Mouse (Mus musculus): ENCODE measurements at regions not wholly inside any gene's neighbourhood (a gene's known extent, or its start where the extent isn't known, plus 50 kb on each side); places are given as distances from the start of the nearest gene placed in this dataset.

- Histone ChIP-seq H3K36me3 (no peaks in the 10 kb centered on the region), H3K27ac (no peak overlapping the region), H3K4me1 (no peaks in the 10 kb centered on the region; the same call in 1 of the 2 replicates), H3K27me3 (replicated peaks) (no peaks in the 10 kb centered on the region), H3K9ac (no peak overlapping the region), H3K4me2 (replicated peaks) (no peak overlapping the region), H3K9me3 (no peaks in the 10 kb centered on the region), H3K4me3 (no peak overlapping the region)
- WGBS: 79% methylated on average over 1 of the region's 1 CpGs
- ATAC-seq (ENCODE audit: low FRiP score, low read depth): no peak
These were observed 488.3 kb upstream of the Mpdz start for GRCm38 (mm10) chr4:81930956-81931355.

GRCm38 (mm10) chr4:81928581-81929244, 486.1 kb upstream of the Mpdz start:
- no peaks in the 10 kb centered on the region for H3K36me3 ChIP-seq
- no peak for ATAC-seq (ENCODE audit: low FRiP score, low read depth)
- WGBS: 54% methylated on average over 9 of the region's 9 CpGs
- H3K4me1 ChIP-seq: no peaks in the 10 kb centered on the region; the same call in 1 of the 2 replicates
- no peak overlapping the region for H3K4me3 ChIP-seq
- H3K27me3 ChIP-seq (replicated peaks): no peaks in the 10 kb centered on the region
- no peaks in the 10 kb centered on the region for H3K9me3 ChIP-seq
- no peak overlapping the region for H3K27ac ChIP-seq
- H3K9ac ChIP-seq: no peak overlapping the region
- H3K4me2 ChIP-seq (replicated peaks): no peak overlapping the region

- no peaks in the 10 kb centered on the region for H3K36me3 ChIP-seq
- H3K4me3 ChIP-seq: no peak overlapping the region
- H3K4me2 ChIP-seq (replicated peaks): no peak overlapping the region
- H3K4me1 ChIP-seq: no peaks in the 10 kb centered on the region; the same call in 1 of the 2 replicates
- 79% methylated on average over 2 of the region's 2 CpGs for WGBS
- no peaks in the 10 kb centered on the region for H3K27me3 ChIP-seq (replicated peaks)
- H3K9ac ChIP-seq: no peak overlapping the region
- no peak overlapping the region for H3K27ac ChIP-seq
- ATAC-seq (ENCODE audit: low FRiP score, low read depth): no peak
- H3K9me3 ChIP-seq: no peaks in the 10 kb centered on the region
These were observed 484.6 kb upstream of the Mpdz start for GRCm38 (mm10) chr4:81927176-81927714.

GRCm38 (mm10) chr4:81926662-81927141, 484.1 kb upstream of the Mpdz start:
- WGBS: 68% methylated on average over 6 of the region's 6 CpGs

GRCm38 (mm10) chr4:81925611-81926010, 483.0 kb upstream of the Mpdz start:
- WGBS: 89% methylated on average over 2 of the region's 2 CpGs

More at GRCm38 (mm10) chr4:81926662-81927141, 484.1 kb upstream of the Mpdz start:
- Histone ChIP-seq H3K4me3 (no peak overlapping the region), H3K36me3 (no peaks in the 10 kb centered on the region), H3K27ac (no peak overlapping the region), H3K9me3 (no peaks in the 10 kb centered on the region), H3K9ac (no peak overlapping the region), H3K27me3 (replicated peaks) (no peaks in the 10 kb centered on the region), H3K4me1 (no peaks in the 10 kb centered on the region; the same call in 1 of the 2 replicates), H3K4me2 (replicated peaks) (no peak overlapping the region)
- ATAC-seq (ENCODE audit: low FRiP score, low read depth): no peak

GRCm38 (mm10) chr4:81924120-81924519, 481.5 kb upstream of the Mpdz start:
- Histone ChIP-seq H3K4me3 (no peak overlapping the region), H3K27me3 (replicated peaks) (no peaks in the 10 kb centered on the region), H3K36me3 (no peaks in the 10 kb centered on the region), H3K4me2 (replicated peaks) (no peak overlapping the region), H3K4me1 (no peaks in the 10 kb centered on the region; the same call in 1 of the 2 replicates), H3K9ac (no peak overlapping the region), H3K9me3 (no peaks in the 10 kb centered on the region), H3K27ac (no peak overlapping the region)
- ATAC-seq (ENCODE audit: low FRiP score, low read depth): no peak
- 84% methylated on average over 1 of the region's 1 CpGs for WGBS

More at GRCm38 (mm10) chr4:81925611-81926010, 483.0 kb upstream of the Mpdz start:
- no peaks in the 10 kb centered on the region; the same call in 1 of the 2 replicates for H3K4me1 ChIP-seq
- ATAC-seq (ENCODE audit: low FRiP score, low read depth): no peak
- H3K27ac ChIP-seq: no peak overlapping the region
- no peak overlapping the region for H3K9ac ChIP-seq
- no peaks in the 10 kb centered on the region for H3K36me3 ChIP-seq
- H3K9me3 ChIP-seq: no peaks in the 10 kb centered on the region
- H3K4me3 ChIP-seq: no peak overlapping the region
- H3K4me2 ChIP-seq (replicated peaks): no peak overlapping the region
- no peaks in the 10 kb centered on the region for H3K27me3 ChIP-seq (replicated peaks)

GRCm38 (mm10) chr4:81922876-81923275, 480.3 kb upstream of the Mpdz start:
- Histone ChIP-seq H3K4me1 (no peaks in the 10 kb centered on the region), H3K27me3 (replicated peaks) (no peaks in the 10 kb centered on the region), H3K4me3 (no peak overlapping the region), H3K9me3 (no peaks in the 10 kb centered on the region), H3K36me3 (no peaks in the 10 kb centered on the region), H3K27ac (no peak overlapping the region), H3K4me2 (replicated peaks) (no peak overlapping the region), H3K9ac (no peak overlapping the region)
- no peak for ATAC-seq (ENCODE audit: low FRiP score, low read depth)
- 81% methylated on average over 3 of the region's 3 CpGs for WGBS

- H3K36me3 ChIP-seq: no peaks in the 10 kb centered on the region
- H3K27me3 ChIP-seq (replicated peaks): no peaks in the 10 kb centered on the region
- H3K27ac ChIP-seq: no peak overlapping the region
- ATAC-seq (ENCODE audit: low FRiP score, low read depth): no peak
- H3K9ac ChIP-seq: no peak overlapping the region
- no peak overlapping the region for H3K4me3 ChIP-seq
- H3K9me3 ChIP-seq: no peaks in the 10 kb centered on the region
- WGBS: 95% methylated on average over 2 of the region's 2 CpGs
- no peaks in the 10 kb centered on the region for H3K4me1 ChIP-seq
- H3K4me2 ChIP-seq (replicated peaks): no peak overlapping the region
These were observed 472.4 kb upstream of the Mpdz start for GRCm38 (mm10) chr4:81914971-81915370.

- Histone ChIP-seq H3K4me3 (no peak overlapping the region), H3K27ac (no peak overlapping the region)
These were observed 470.7 kb upstream of the Mpdz start for GRCm38 (mm10) chr4:81913296-81913695.

GRCm38 (mm10) chr4:81912653-81913052, 470.0 kb upstream of the Mpdz start:
- H3K36me3 ChIP-seq: no peaks in the 10 kb centered on the region
- H3K9me3 ChIP-seq: no peaks in the 10 kb centered on the region
- no peaks in the 10 kb centered on the region for H3K27me3 ChIP-seq (replicated peaks)
- H3K9ac ChIP-seq: no peak overlapping the region
- H3K4me2 ChIP-seq (replicated peaks): no peak overlapping the region
- WGBS: 84% methylated on average over 1 of the region's 1 CpGs
- no peaks in the 10 kb centered on the region for H3K4me1 ChIP-seq
- no peak for ATAC-seq (ENCODE audit: low FRiP score, low read depth)
- no peak overlapping the region for H3K4me3 ChIP-seq
- H3K27ac ChIP-seq: no peak overlapping the region

More at GRCm38 (mm10) chr4:81913296-81913695, 470.7 kb upstream of the Mpdz start:
- Histone ChIP-seq H3K36me3 (no peaks in the 10 kb centered on the region), H3K9ac (no peak overlapping the region), H3K4me2 (replicated peaks) (no peak overlapping the region), H3K27me3 (replicated peaks) (no peaks in the 10 kb centered on the region), H3K4me1 (no peaks in the 10 kb centered on the region), H3K9me3 (no peaks in the 10 kb centered on the region)
- 72% methylated on average over 10 of the region's 10 CpGs for WGBS
- no peak for ATAC-seq (ENCODE audit: low FRiP score, low read depth)

- ATAC-seq (ENCODE audit: low FRiP score, low read depth): no peak
- Histone ChIP-seq H3K36me3 (no peaks in the 10 kb centered on the region), H3K27ac (no peak overlapping the region)
These were observed 457.4 kb upstream of the Mpdz start for GRCm38 (mm10) chr4:81899961-81900540.

GRCm38 (mm10) chr4:81898661-81899060, 456.0 kb upstream of the Mpdz start:
- Histone ChIP-seq H3K36me3 (no peaks in the 10 kb centered on the region), H3K9ac (no peak overlapping the region), H3K4me3 (no peak overlapping the region), H3K27ac (no peak overlapping the region), H3K9me3 (no peaks in the 10 kb centered on the region), H3K4me2 (replicated peaks) (no peak overlapping the region), H3K27me3 (replicated peaks) (no peaks in the 10 kb centered on the region), H3K4me1 (no peaks in the 10 kb centered on the region)
- ATAC-seq (ENCODE audit: low FRiP score, low read depth): no peak
- 86% methylated on average over 2 of the region's 2 CpGs for WGBS

More at GRCm38 (mm10) chr4:81899961-81900540, 457.4 kb upstream of the Mpdz start:
- Histone ChIP-seq H3K4me3 (no peak overlapping the region), H3K9ac (no peak overlapping the region), H3K9me3 (no peaks in the 10 kb centered on the region), H3K27me3 (replicated peaks) (no peaks in the 10 kb centered on the region), H3K4me1 (no peaks in the 10 kb centered on the region), H3K4me2 (replicated peaks) (no peak overlapping the region)
- 87% methylated on average over 5 of the region's 5 CpGs for WGBS
